ENCODE assay signal across 7 mouse cellular contexts in the genomic region with DNA sequence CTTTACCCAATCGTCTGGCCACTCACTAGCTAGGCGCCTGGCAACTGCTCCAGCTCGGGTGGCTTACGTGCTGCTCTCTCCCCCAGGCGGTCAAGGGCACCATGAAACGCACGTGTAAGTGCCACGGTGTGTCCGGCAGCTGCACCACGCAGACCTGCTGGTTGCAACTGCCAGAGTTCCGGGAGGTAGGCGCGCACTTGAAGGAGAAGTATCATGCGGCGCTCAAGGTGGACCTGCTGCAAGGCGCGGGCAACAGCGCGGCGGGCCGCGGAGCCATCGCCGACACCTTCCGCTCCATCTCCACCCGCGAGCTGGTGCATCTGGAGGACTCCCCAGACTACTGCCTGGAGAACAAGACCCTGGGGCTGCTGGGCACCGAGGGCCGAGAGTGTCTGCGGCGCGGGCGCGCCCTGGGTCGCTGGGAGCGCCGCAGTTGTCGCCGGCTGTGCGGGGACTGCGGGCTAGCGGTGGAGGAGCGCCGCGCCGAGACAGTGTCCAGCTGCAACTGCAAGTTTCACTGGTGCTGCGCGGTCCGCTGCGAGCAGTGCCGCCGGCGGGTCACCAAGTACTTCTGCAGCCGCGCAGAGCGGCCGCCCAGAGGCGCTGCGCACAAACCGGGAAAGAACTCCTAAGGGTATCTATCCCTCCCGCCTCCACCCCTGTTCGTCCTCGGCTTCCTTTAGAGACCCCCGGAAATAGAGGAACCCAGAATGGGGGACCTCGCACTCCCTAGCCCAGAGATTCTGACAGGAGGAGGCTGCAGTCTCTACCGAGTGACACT. TPM values are rescaled to one million over a fixed set of nuclear protein-coding genes. Genes with fewer than 3 reads are reported as not detected.
DNase-seq lines count a peak whose midpoint lies in the region; ATAC-seq lines count a peak whose summit lies in the region.

No protein-coding gene starts in this region.

- H3K27me3 ChIP-seq in embryonic facial prominence, embryonic 12.5 days: peaks cover 88% of the 10 kb centered on the region
- H3K27me3 ChIP-seq in hindbrain, embryonic 10.5 days (ENCODE audit: insufficient read depth, poor library complexity, severe bottlenecking): peaks cover 100% of the 10 kb centered on the region
- H3K27me3 ChIP-seq in limb, embryonic 12.5 days: peaks cover 93% of the 10 kb centered on the region
- H3K27me3 ChIP-seq in neural tube, embryonic 14.5 days (ENCODE audit: control insufficient read depth, insufficient read depth, low read length): peaks cover 35% of the 10 kb centered on the region

- peak overlapping the region; percentile 31; the same call in 1 of the 2 replicates for H3K9ac ChIP-seq in embryonic facial prominence, embryonic 12.5 days
- H3K9ac ChIP-seq in limb, embryonic 12.5 days (replicated peaks): peak overlapping the region; percentile 60
- peak overlapping the region; percentile 43 for H3K9ac ChIP-seq in neural tube, embryonic 14.5 days (replicated peaks; ENCODE audit: low read depth, low read length)

- H3K4me3 ChIP-seq in embryonic facial prominence, embryonic 12.5 days: peak overlapping the region; percentile 43
- peak overlapping the region; percentile 55 for H3K4me3 ChIP-seq in hindbrain, embryonic 10.5 days
- H3K4me3 ChIP-seq in limb, embryonic 12.5 days (replicated peaks): peak overlapping the region; percentile 51
- H3K4me3 ChIP-seq in neural tube, embryonic 14.5 days (ENCODE audit: low read depth, low read length): peak overlapping the region; percentile 48

- peaks cover 31% of the 10 kb centered on the region for H3K4me1 ChIP-seq in embryonic facial prominence, embryonic 12.5 days
- peaks cover 68% of the 10 kb centered on the region for H3K4me1 ChIP-seq in hindbrain, embryonic 10.5 days (replicated peaks)
- peaks cover 27% of the 10 kb centered on the region for H3K4me1 ChIP-seq in limb, embryonic 12.5 days (replicated peaks)
- H3K4me1 ChIP-seq in neural tube, embryonic 14.5 days (ENCODE audit: control insufficient read depth, insufficient read depth, low read length): peaks cover 18% of the 10 kb centered on the region

- no peaks in the 10 kb centered on the region for H3K9me3 ChIP-seq in embryonic facial prominence, embryonic 12.5 days
- no peaks in the 10 kb centered on the region for H3K9me3 ChIP-seq in hindbrain, embryonic 10.5 days
- no peaks in the 10 kb centered on the region for H3K9me3 ChIP-seq in limb, embryonic 12.5 days
- no peaks in the 10 kb centered on the region for H3K9me3 ChIP-seq in neural tube, embryonic 14.5 days (ENCODE audit: control insufficient read depth, low read length)

- no peak; the same call in 1 of the 2 replicates for ATAC-seq in embryonic facial prominence, embryonic 12.5 days (ENCODE audit: insufficient number of reproducible peaks, insufficient read depth, low FRiP score, low TSS enrichment)
- ATAC-seq in limb, embryonic 12.5 days (ENCODE audit: insufficient number of reproducible peaks, insufficient read depth, low FRiP score, low TSS enrichment, low read depth): no peak; the same call in 1 of the 2 replicates
- peak; percentile 68 for ATAC-seq in neural tube, embryonic 14.5 days (ENCODE audit: low read depth)

- H3K4me2 ChIP-seq in embryonic facial prominence, embryonic 12.5 days (replicated peaks): peak overlapping the region; percentile 89
- peak overlapping the region; percentile 96 for H3K4me2 ChIP-seq in limb, embryonic 12.5 days
- H3K4me2 ChIP-seq in neural tube, embryonic 14.5 days (ENCODE audit: low read depth, low read length): peak overlapping the region; percentile 97

- peak; percentile 5 to 17 for DNase-seq in right cerebral cortex, adult 2 months (ENCODE audit: low spot score in 2 of 2)
- DNase-seq in right cerebral cortex, adult 18-20 months: no peak
- peak; percentile 73 for DNase-seq in hindbrain, embryonic 10.5 days (ENCODE audit: low spot score)
- no peak for DNase-seq in c-Kit-positive CD71-positive TER-119-positive erythroid progenitor cells, embryonic 14.5 days (ENCODE audit: low spot score)

- under 1% methylated on average over 66 of the region's 66 CpGs for WGBS in embryonic facial prominence, embryonic 12.5 days
- WGBS in hindbrain, embryonic 10.5 days: under 1% methylated on average over 66 of the region's 66 CpGs
- WGBS in limb, embryonic 12.5 days: under 1% methylated on average over 66 of the region's 66 CpGs
- WGBS in neural tube, embryonic 14.5 days: under 1% methylated on average over 66 of the region's 66 CpGs

- no peaks in the 10 kb centered on the region for H3K36me3 ChIP-seq in embryonic facial prominence, embryonic 12.5 days
- no peaks in the 10 kb centered on the region for H3K36me3 ChIP-seq in hindbrain, embryonic 10.5 days
- H3K36me3 ChIP-seq in limb, embryonic 12.5 days: no peaks in the 10 kb centered on the region
- no peaks in the 10 kb centered on the region for H3K36me3 ChIP-seq in neural tube, embryonic 14.5 days (ENCODE audit: control insufficient read depth, insufficient read depth, low read length)

- H3K27ac ChIP-seq in embryonic facial prominence, embryonic 12.5 days: no peak overlapping the region
- H3K27ac ChIP-seq in hindbrain, embryonic 10.5 days: peak overlapping the region; percentile 53
- H3K27ac ChIP-seq in limb, embryonic 12.5 days: no peak overlapping the region
- no peak overlapping the region for H3K27ac ChIP-seq in neural tube, embryonic 14.5 days (ENCODE audit: low read depth, low read length)

RNA-seq across cellular contexts. Expression of a gene that starts 18.4 kb away (rescaled TPM):
- polyA plus RNA-seq in embryonic facial prominence, embryonic 12.5 days (2016; fragmentation: Nextera tagmentation; extraction: Ambion mirVana): 0.36 and 0.45 TPM in 2 replicates
- 0.44 and 3.3 TPM in 2 replicates for polyA plus RNA-seq in hindbrain, embryonic 10.5 days (2016; fragmentation: Nextera tagmentation; extraction: Ambion mirVana)
- not detected in 2 replicates for polyA plus RNA-seq in limb, embryonic 12.5 days (2016; fragmentation: Nextera tagmentation; extraction: Ambion mirVana)
- polyA plus RNA-seq in neural tube, embryonic 14.5 days (2014; fragmentation: Nextera tagmentation; extraction: Ambion mirVana): 0.12 TPM in 1 of 2 replicates, not detected in the other

RNA-seq across cellular contexts. Expression of a gene that starts 34.0 kb away (rescaled TPM):
- 0.17 and 0.38 TPM in 2 replicates for polyA plus RNA-seq in embryonic facial prominence, embryonic 12.5 days (2016; fragmentation: Nextera tagmentation; extraction: Ambion mirVana)
- polyA plus RNA-seq in hindbrain, embryonic 10.5 days (2016; fragmentation: Nextera tagmentation; extraction: Ambion mirVana): 0.54 and 0.58 TPM in 2 replicates
- polyA plus RNA-seq in limb, embryonic 12.5 days (2016; fragmentation: Nextera tagmentation; extraction: Ambion mirVana): 0.42 and 0.75 TPM in 2 replicates
- polyA plus RNA-seq in neural tube, embryonic 14.5 days (2014; fragmentation: Nextera tagmentation; extraction: Ambion mirVana): 0.17 and 0.40 TPM in 2 replicates

RNA-seq across cellular contexts. Expression of a gene that starts 41.0 kb away (rescaled TPM):
- polyA plus RNA-seq in embryonic facial prominence, embryonic 12.5 days (2016; fragmentation: Nextera tagmentation; extraction: Ambion mirVana): not detected in 2 replicates
- polyA plus RNA-seq in hindbrain, embryonic 10.5 days (2016; fragmentation: Nextera tagmentation; extraction: Ambion mirVana): not detected in 2 replicates
- not detected in 2 replicates for polyA plus RNA-seq in limb, embryonic 12.5 days (2016; fragmentation: Nextera tagmentation; extraction: Ambion mirVana)
- polyA plus RNA-seq in neural tube, embryonic 14.5 days (2014; fragmentation: Nextera tagmentation; extraction: Ambion mirVana): not detected in 2 replicates

RNA-seq across cellular contexts. Expression of a gene that starts 43.6 kb away (rescaled TPM):
- 465 and 500 TPM in 2 replicates for polyA plus RNA-seq in embryonic facial prominence, embryonic 12.5 days (2016; fragmentation: Nextera tagmentation; extraction: Ambion mirVana)
- polyA plus RNA-seq in hindbrain, embryonic 10.5 days (2016; fragmentation: Nextera tagmentation; extraction: Ambion mirVana): 642 and 644 TPM in 2 replicates
- polyA plus RNA-seq in limb, embryonic 12.5 days (2016; fragmentation: Nextera tagmentation; extraction: Ambion mirVana): 499 and 524 TPM in 2 replicates
- 678 and 806 TPM in 2 replicates for polyA plus RNA-seq in neural tube, embryonic 14.5 days (2014; fragmentation: Nextera tagmentation; extraction: Ambion mirVana)

RNA-seq across cellular contexts. Expression of a gene that starts 51.0 kb away (rescaled TPM):
- polyA plus RNA-seq in embryonic facial prominence, embryonic 12.5 days (2016; fragmentation: Nextera tagmentation; extraction: Ambion mirVana): 44.2 and 44.5 TPM in 2 replicates
- 42.3 and 46.5 TPM in 2 replicates for polyA plus RNA-seq in hindbrain, embryonic 10.5 days (2016; fragmentation: Nextera tagmentation; extraction: Ambion mirVana)
- 46.5 and 47.2 TPM in 2 replicates for polyA plus RNA-seq in limb, embryonic 12.5 days (2016; fragmentation: Nextera tagmentation; extraction: Ambion mirVana)
- 21.0 and 28.2 TPM in 2 replicates for polyA plus RNA-seq in neural tube, embryonic 14.5 days (2014; fragmentation: Nextera tagmentation; extraction: Ambion mirVana)

Comparison
In these comparisons a context has a peak if more than half of its experiments do, and no peak if none do; other contexts are left out.
1. DNase-seq: peak in right cerebral cortex, adult 2 months (2 of 2) and hindbrain, embryonic 10.5 days (single experiment); none in right cerebral cortex, adult 18-20 months (single experiment) and c-Kit-positive CD71-positive TER-119-positive erythroid progenitor cells, embryonic 14.5 days (single experiment).
2. Peak in every context shown above with its lines, with median percentiles within 50 percentile points of each other: H3K4me2 ChIP-seq, H3K4me3 ChIP-seq and H3K9ac ChIP-seq.